Mouse (Mus musculus): ENCODE results near the gene Myo6. TPM values are rescaled to one million over a fixed set of nuclear protein-coding genes. Genes with fewer than 3 reads are reported as not detected.
A peak's percentile ranks its signal among the peaks of the same experiment; 100 is the strongest.
"Not testable (repeated sequence)": the region's sequence is repeated elsewhere in the genome, so short reads cannot be mapped to it uniquely, and the experiment has no call there.

The Myo6 gene
- polyA plus RNA-seq, 1 experiment from 2014 or later, result 50.6 TPM

DNA sequence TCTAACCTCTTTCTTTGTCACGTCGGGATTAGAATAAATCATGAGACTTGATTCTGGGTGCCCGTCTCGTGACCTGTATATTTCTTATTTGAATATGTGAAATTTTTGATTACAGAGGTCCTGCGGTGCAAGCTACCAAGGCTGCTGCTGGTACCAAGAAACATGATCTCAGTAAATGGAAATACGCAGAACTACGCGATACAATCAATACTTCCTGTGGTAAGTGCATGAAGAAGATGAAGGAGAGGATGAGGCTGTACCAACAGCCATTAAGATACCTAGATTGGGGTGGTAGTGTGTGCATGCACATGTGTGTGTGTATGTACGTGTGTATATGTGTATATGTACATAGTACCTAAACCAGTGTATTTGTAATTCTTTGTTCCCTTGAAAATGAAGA is 134.2 kb downstream of the Myo6 start:
- Histone ChIP-seq H3K9ac (replicated peaks; ENCODE audit: low read depth, low read length) (no peak overlapping the region), H3K36me3 (ENCODE audit: control insufficient read depth, insufficient read depth, low read length) (peaks cover 8% of the 10 kb centered on the region), H3K9me3 (ENCODE audit: control insufficient read depth, low read depth, low read length) (no peaks in the 10 kb centered on the region), H3K27me3 (ENCODE audit: control insufficient read depth, insufficient read depth, low read length) (no peaks in the 10 kb centered on the region), H3K4me2 (replicated peaks; ENCODE audit: low read depth, low read length) (no peak overlapping the region), H3K4me3 (ENCODE audit: low read depth, low read length) (no peak overlapping the region), H3K27ac (ENCODE audit: low read length) (no peak overlapping the region), H3K4me1 (ENCODE audit: control insufficient read depth, insufficient read depth, low read length) (no peaks in the 10 kb centered on the region)
- 91% methylated on average over 9 of the region's 9 CpGs for WGBS
- no peak for ATAC-seq (ENCODE audit: insufficient number of reproducible peaks, insufficient read depth, low FRiP score, low read depth)

DNA sequence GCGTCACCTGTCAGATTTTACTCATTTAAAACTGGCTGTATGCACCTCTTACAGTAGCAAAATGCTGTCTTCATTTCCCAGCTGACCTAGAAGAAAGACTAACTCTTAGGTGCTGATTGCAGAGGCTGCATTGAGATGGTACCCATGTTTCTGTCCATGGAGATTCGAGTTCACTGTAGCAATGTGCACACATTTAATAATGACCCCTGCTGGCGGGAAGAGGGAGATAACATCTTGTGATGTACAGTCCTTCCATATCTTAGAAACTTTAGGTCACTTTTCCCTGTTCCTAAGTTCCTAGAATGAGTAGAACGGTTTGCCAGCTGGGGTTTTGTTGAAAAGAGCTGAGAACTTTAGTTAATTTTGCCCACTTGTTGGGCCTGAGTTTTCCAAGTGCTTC is 138.7 kb downstream of the Myo6 start:
- peaks cover 16% of the 10 kb centered on the region for H3K36me3 ChIP-seq (ENCODE audit: control insufficient read depth, insufficient read depth, low read length)

DNA sequence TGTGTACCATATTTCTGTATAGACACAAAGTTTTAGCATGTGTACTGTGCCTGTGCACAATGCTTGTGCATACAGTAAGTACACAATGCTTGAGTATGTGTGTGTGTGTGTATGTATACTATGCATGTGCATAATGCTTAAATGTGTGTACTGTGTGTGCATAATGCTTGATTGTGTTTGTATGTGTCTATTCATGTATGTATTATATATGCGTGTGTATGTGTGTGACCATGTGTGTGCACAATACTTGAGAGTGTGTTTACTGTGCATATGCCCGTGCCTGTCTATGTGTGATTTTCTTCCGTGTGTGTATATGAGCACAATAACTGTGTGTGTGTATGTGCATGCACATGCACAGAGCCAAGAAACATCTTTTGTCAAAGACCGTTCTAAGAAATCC is 141.6 kb downstream of the Myo6 start:
- H3K4me2 ChIP-seq (replicated peaks; ENCODE audit: low read depth, low read length), result no peak overlapping the region
- peaks cover 17% of the 10 kb centered on the region for H3K36me3 ChIP-seq (ENCODE audit: control insufficient read depth, insufficient read depth, low read length)
- no peak overlapping the region for H3K27ac ChIP-seq (ENCODE audit: low read length)
- no peaks in the 10 kb centered on the region for H3K4me1 ChIP-seq (ENCODE audit: control insufficient read depth, insufficient read depth, low read length)
- no peaks in the 10 kb centered on the region for H3K27me3 ChIP-seq (ENCODE audit: control insufficient read depth, insufficient read depth, low read length)
- 90% methylated on average over 4 of the region's 4 CpGs for WGBS
- H3K9ac ChIP-seq (replicated peaks; ENCODE audit: low read depth, low read length), result no peak overlapping the region
- no peaks in the 10 kb centered on the region for H3K9me3 ChIP-seq (ENCODE audit: control insufficient read depth, low read depth, low read length)
- no peak overlapping the region for H3K4me3 ChIP-seq (ENCODE audit: low read depth, low read length)
- no peak for ATAC-seq (ENCODE audit: insufficient number of reproducible peaks, insufficient read depth, low FRiP score, low read depth)

More for the DNA sequence above, 138.7 kb downstream of the Myo6 start:
- Histone ChIP-seq H3K27ac (ENCODE audit: low read length) (no peak overlapping the region), H3K27me3 (ENCODE audit: control insufficient read depth, insufficient read depth, low read length) (no peaks in the 10 kb centered on the region), H3K9ac (replicated peaks; ENCODE audit: low read depth, low read length) (no peak overlapping the region), H3K4me2 (replicated peaks; ENCODE audit: low read depth, low read length) (no peak overlapping the region), H3K4me1 (ENCODE audit: control insufficient read depth, insufficient read depth, low read length) (no peaks in the 10 kb centered on the region), H3K4me3 (ENCODE audit: low read depth, low read length) (no peak overlapping the region), H3K9me3 (ENCODE audit: control insufficient read depth, low read depth, low read length) (no peaks in the 10 kb centered on the region)
- 78% methylated on average over 4 of the region's 4 CpGs for WGBS
- ATAC-seq (ENCODE audit: insufficient number of reproducible peaks, insufficient read depth, low FRiP score, low read depth), result no peak

DNA sequence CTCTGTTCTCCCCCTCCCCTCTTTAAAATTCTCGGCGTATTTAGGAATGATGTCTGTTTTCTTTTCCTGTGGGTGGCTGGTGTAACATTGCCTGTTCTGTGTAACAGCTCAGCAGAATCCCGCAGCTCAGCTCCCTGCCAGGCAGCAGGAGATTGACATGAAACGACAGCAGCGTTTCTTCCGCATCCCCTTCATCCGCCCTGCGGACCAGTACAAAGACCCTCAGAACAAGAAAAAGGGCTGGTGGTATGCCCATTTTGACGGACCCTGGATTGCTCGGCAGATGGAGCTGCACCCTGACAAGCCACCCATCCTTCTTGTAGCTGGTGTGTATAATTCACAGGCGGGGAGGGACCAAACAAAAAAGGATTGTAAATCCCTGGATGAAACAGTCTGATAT is 142.0 kb downstream of the Myo6 start:
- WGBS, result 61% methylated on average over 11 of the region's 11 CpGs
- no peaks in the 10 kb centered on the region for H3K4me1 ChIP-seq (ENCODE audit: control insufficient read depth, insufficient read depth, low read length)
- peaks cover 16% of the 10 kb centered on the region; the same call in 1 of the 2 replicates for H3K36me3 ChIP-seq (ENCODE audit: control insufficient read depth, insufficient read depth, low read length)

DNA sequence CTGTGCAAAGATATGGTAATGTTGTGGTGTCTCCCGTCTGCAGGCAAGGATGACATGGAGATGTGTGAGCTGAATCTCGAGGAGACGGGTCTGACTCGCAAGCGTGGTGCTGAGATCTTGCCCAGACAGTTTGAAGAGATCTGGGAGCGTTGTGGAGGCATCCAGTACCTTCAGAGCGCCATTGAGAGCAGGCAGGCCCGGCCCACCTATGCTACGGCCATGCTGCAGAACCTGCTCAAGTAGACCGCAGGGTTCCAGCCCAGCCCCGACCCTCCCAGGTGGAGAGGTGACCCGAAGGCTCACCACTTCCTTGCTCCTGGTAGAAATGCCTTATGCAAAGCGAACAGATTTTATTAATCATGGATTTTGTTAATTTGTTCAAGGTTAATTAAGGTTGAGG is 142.8 kb downstream of the Myo6 start:
- ATAC-seq (ENCODE audit: insufficient number of reproducible peaks, insufficient read depth, low FRiP score, low read depth), result no peak
- H3K4me1 ChIP-seq (ENCODE audit: control insufficient read depth, insufficient read depth, low read length), result no peaks in the 10 kb centered on the region
- H3K9ac ChIP-seq (replicated peaks; ENCODE audit: low read depth, low read length), result no peak overlapping the region
- no peak overlapping the region for H3K4me2 ChIP-seq (replicated peaks; ENCODE audit: low read depth, low read length)
- WGBS, result 90% methylated on average over 13 of the region's 13 CpGs
- no peak overlapping the region for H3K27ac ChIP-seq (ENCODE audit: low read length)
- H3K27me3 ChIP-seq (ENCODE audit: control insufficient read depth, insufficient read depth, low read length), result no peaks in the 10 kb centered on the region
- peaks cover 16% of the 10 kb centered on the region; the same call in 1 of the 2 replicates for H3K36me3 ChIP-seq (ENCODE audit: control insufficient read depth, insufficient read depth, low read length)
- H3K4me3 ChIP-seq (ENCODE audit: low read depth, low read length), result no peak overlapping the region
- no peaks in the 10 kb centered on the region for H3K9me3 ChIP-seq (ENCODE audit: control insufficient read depth, low read depth, low read length)

More for the DNA sequence above, 142.0 kb downstream of the Myo6 start:
- H3K9ac ChIP-seq (replicated peaks; ENCODE audit: low read depth, low read length), result no peak overlapping the region
- no peaks in the 10 kb centered on the region for H3K9me3 ChIP-seq (ENCODE audit: control insufficient read depth, low read depth, low read length)
- H3K4me2 ChIP-seq (replicated peaks; ENCODE audit: low read depth, low read length), result no peak overlapping the region
- no peak overlapping the region for H3K4me3 ChIP-seq (ENCODE audit: low read depth, low read length)
- no peaks in the 10 kb centered on the region for H3K27me3 ChIP-seq (ENCODE audit: control insufficient read depth, insufficient read depth, low read length)
- H3K27ac ChIP-seq (ENCODE audit: low read length), result no peak overlapping the region
- ATAC-seq (ENCODE audit: insufficient number of reproducible peaks, insufficient read depth, low FRiP score, low read depth), result no peak

DNA sequence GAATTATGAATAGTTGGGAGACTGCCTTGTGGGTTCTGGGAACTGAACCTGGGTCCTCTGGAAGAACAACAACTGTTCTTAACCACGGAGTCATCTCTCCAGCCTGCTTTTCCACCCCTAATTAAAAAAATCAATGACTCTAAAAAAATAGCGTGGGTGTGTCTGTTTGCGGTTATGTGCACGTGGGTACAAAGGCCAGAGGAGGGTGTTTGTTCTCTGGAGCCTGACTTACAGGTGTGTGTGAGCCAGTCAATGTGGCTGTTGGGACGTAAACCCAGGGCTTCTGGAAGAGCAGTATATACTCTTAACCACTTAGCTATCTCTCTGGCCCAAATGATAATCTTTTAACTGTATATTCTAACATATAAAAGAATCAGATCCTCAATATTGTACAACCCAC is 148.8 kb downstream of the Myo6 start:
- WGBS, result 70% methylated on average over 5 of the region's 5 CpGs
- peak; percentile 85 for ATAC-seq (ENCODE audit: insufficient number of reproducible peaks, insufficient read depth, low FRiP score, low read depth)

DNA sequence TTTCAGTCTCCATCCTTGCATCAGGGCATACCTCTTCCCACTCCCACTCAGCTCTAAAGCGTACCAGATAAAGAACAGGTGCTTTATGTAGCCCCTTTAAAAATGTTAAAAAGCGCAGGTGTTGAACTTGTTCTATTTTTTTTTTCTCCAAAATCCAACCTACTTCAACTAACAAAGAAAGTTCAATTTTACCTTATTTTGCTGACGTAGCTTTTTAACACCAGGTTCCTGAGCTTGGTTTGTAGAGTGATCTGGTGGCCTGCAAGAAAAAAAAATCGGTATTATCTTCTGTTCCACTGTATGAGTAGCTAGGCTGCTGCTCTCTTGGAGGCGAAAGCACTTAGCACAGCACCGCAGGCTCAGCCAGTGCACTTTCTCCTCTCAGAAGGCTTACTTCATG is 151.1 kb downstream of the Myo6 start:
- 91% methylated on average over 6 of the region's 6 CpGs for WGBS
- Histone ChIP-seq H3K4me3 (ENCODE audit: low read depth, low read length) (no peak overlapping the region), H3K27ac (ENCODE audit: low read length) (no peak overlapping the region), H3K9me3 (ENCODE audit: control insufficient read depth, low read depth, low read length) (no peaks in the 10 kb centered on the region), H3K4me2 (replicated peaks; ENCODE audit: low read depth, low read length) (no peak overlapping the region), H3K27me3 (ENCODE audit: control insufficient read depth, insufficient read depth, low read length) (no peaks in the 10 kb centered on the region), H3K36me3 (ENCODE audit: control insufficient read depth, insufficient read depth, low read length) (no peaks in the 10 kb centered on the region), H3K9ac (replicated peaks; ENCODE audit: low read depth, low read length) (no peak overlapping the region), H3K4me1 (ENCODE audit: control insufficient read depth, insufficient read depth, low read length) (no peaks in the 10 kb centered on the region)
- no peak for ATAC-seq (ENCODE audit: insufficient number of reproducible peaks, insufficient read depth, low FRiP score, low read depth)

More for the DNA sequence above, 148.8 kb downstream of the Myo6 start:
- H3K36me3 ChIP-seq (ENCODE audit: control insufficient read depth, insufficient read depth, low read length), result peaks cover 5% of the 10 kb centered on the region; the same call in 1 of the 2 replicates
- H3K9ac ChIP-seq (replicated peaks; ENCODE audit: low read depth, low read length), result no peak overlapping the region
- H3K27me3 ChIP-seq (ENCODE audit: control insufficient read depth, insufficient read depth, low read length), result no peaks in the 10 kb centered on the region
- no peak overlapping the region for H3K27ac ChIP-seq (ENCODE audit: low read length)
- no peak overlapping the region for H3K4me3 ChIP-seq (ENCODE audit: low read depth, low read length)
- no peaks in the 10 kb centered on the region for H3K4me1 ChIP-seq (ENCODE audit: control insufficient read depth, insufficient read depth, low read length)
- H3K4me2 ChIP-seq (replicated peaks; ENCODE audit: low read depth, low read length), result no peak overlapping the region
- no peaks in the 10 kb centered on the region for H3K9me3 ChIP-seq (ENCODE audit: control insufficient read depth, low read depth, low read length)

DNA sequence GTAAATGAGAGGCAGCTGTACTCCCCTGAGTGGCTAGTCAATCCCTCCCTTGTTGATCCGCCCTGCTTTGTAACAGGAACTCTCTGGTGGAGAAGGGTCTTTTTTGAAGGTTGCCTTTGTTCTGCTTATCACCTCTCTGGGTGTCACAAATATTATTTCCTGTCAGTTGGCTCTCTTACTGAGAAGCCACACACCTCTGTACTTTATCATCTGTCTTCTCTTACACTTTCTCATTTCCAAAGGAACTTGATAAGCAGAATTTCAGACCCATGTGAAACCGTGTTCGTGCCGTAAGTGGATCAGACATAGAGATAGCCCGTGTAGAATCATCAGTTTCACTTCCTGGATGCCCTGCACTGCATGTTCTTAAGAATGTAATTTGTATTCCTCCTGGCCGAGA is 153.2 kb downstream of the Myo6 start:
- no peaks in the 10 kb centered on the region for H3K36me3 ChIP-seq (ENCODE audit: control insufficient read depth, insufficient read depth, low read length)
- no peaks in the 10 kb centered on the region for H3K9me3 ChIP-seq (ENCODE audit: control insufficient read depth, low read depth, low read length)
- no peak overlapping the region for H3K4me3 ChIP-seq (ENCODE audit: low read depth, low read length)
- H3K4me2 ChIP-seq (replicated peaks; ENCODE audit: low read depth, low read length), result no peak overlapping the region
- ATAC-seq (ENCODE audit: insufficient number of reproducible peaks, insufficient read depth, low FRiP score, low read depth), result no peak
- H3K27ac ChIP-seq (ENCODE audit: low read length), result no peak overlapping the region
- H3K27me3 ChIP-seq (ENCODE audit: control insufficient read depth, insufficient read depth, low read length), result no peaks in the 10 kb centered on the region
- H3K9ac ChIP-seq (replicated peaks; ENCODE audit: low read depth, low read length), result no peak overlapping the region
- WGBS, result 88% methylated on average over 6 of the region's 6 CpGs
- H3K4me1 ChIP-seq (ENCODE audit: control insufficient read depth, insufficient read depth, low read length), result no peaks in the 10 kb centered on the region

DNA sequence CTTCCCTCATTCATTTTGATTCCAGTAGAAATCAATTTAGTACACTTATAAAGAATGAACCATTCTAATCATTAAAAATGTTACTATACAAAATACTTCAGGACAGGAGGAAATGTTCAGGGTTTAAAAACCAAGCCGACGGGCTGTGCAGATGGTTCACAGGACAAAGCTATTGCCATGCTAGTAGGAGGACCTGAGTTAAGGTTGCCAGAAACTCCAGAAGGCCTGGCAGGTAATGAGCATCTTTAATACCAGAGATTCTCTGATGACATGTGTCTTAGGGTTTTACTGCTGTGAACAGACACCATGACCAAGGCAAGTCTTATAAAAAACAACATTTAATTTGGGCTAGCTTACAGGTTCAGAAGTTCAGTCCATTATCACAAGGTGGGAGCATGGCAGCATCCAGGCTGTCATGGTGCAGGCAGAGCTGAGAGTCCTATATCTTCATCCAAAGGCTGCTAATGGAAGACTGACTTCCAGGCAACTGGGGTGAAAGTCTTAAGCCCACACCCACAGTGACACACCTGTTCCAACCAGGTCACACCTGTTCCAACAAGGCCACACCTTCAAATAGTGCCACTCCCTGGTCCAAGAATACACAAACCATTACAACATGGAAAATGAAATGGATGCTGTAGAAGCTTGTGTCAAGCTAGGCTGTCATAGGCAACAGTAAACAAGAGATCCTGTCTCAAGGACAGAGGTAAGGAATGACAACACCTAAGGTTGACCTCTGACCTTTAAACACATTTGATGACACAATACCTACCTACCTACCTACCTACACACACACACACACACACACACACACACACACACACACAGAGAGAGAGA is 156.4 kb downstream of the Myo6 start:
- H3K9ac ChIP-seq (replicated peaks; ENCODE audit: low read depth, low read length); H3K4me3 ChIP-seq (ENCODE audit: low read depth, low read length); H3K36me3 ChIP-seq (ENCODE audit: control insufficient read depth, insufficient read depth, low read length); H3K9me3 ChIP-seq (ENCODE audit: control insufficient read depth, low read depth, low read length); ATAC-seq (ENCODE audit: insufficient number of reproducible peaks, insufficient read depth, low FRiP score, low read depth); H3K27ac ChIP-seq (ENCODE audit: low read length); H3K4me1 ChIP-seq (ENCODE audit: control insufficient read depth, insufficient read depth, low read length); H3K27me3 ChIP-seq (ENCODE audit: control insufficient read depth, insufficient read depth, low read length); H3K4me2 ChIP-seq (replicated peaks; ENCODE audit: low read depth, low read length): not testable (repeated sequence)
- WGBS, result 95% methylated on average over 2 of the region's 2 CpGs

Data from stomach, embryonic 14.5 days (tissue).